Mouse (Mus musculus) lung, postnatal 10 days (tissue): ENCODE measurements at regions not wholly inside any gene's neighbourhood (a gene's known extent, or its start where the extent isn't known, plus 50 kb on each side); places are given as distances from the start of the nearest gene placed in this dataset.

Experiments
- DNase-seq: peaks from one replicate; pipeline ENCODE4 v3.0.0; 2021

DNA sequence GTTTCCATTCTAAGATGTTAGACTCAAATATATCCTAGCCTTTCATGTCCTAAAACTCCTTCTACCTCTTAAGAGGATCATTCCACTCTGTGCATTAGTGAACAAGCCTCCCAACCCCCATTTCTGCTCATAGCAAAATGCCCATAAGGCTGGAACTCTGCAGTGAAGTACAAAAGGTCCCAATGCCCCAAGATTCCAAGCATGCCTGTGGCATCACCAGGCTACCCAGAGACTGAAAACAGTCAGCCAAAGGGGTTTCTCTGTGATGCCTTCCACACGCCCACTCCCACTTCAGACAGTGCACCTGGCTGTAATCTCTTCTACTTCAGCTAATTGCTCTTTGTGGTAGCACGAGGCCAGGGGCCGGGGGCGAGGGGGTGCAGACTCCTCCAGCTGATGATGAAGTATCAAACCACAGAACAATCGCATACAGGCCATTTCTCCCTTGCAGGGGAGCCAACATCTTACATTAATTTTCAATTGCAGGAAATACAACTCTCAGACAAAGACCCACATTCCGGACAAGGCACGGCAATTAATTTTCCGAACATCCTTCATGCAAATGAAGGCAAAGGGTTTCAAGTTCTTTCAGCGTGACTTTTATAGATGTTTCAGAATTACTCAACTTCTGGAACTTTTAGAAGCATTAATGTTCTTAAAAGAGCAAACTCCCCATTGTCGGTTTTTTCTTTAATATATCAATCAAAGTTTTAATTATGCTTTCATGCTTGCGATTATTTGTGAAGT lies 313.6 kb downstream of the 1500009L16Rik start:
- peak; percentile 10 for DNase-seq

DNA sequence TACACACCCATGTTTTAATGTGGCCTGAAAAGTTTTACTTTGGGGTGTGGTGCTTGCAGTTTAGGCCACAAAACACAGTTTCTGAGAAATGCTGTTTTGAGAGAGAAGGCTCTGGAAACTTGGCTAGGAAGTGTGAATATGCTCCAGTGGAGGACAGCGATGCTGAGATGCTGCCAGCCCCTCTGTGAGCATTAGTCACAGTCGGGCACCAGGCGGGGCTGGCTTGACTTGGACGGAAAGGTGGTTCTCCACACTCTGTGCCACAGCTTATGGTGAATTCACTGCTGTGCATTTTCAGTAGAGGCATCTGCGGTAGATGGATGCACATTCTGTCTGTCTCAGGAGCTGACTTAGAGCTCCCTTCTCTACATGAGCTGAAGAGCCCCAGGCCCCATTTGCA lies 326.0 kb downstream of the 1500009L16Rik start:
- peak; percentile 27 for DNase-seq

DNA sequence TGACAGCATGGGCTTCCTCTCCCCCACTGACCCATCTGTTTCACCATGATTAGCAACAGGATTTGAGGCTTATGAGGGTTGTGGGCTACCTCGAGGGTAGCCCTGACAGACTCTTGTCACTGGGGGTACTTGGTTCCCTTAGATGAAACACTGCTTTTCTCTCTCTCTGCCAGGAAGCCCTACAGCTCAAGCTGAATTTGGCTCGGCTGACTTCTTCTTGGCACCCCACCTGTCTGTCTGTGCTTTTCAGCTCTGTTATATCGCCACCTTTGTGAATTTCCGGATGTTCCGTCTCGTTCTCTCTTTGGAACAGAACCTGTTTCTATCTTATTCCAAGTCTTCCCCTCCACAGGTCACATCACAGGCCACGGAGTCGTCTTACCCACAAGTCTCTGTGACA lies 330.0 kb downstream of the 1500009L16Rik start:
- DNase-seq = no peak

DNA sequence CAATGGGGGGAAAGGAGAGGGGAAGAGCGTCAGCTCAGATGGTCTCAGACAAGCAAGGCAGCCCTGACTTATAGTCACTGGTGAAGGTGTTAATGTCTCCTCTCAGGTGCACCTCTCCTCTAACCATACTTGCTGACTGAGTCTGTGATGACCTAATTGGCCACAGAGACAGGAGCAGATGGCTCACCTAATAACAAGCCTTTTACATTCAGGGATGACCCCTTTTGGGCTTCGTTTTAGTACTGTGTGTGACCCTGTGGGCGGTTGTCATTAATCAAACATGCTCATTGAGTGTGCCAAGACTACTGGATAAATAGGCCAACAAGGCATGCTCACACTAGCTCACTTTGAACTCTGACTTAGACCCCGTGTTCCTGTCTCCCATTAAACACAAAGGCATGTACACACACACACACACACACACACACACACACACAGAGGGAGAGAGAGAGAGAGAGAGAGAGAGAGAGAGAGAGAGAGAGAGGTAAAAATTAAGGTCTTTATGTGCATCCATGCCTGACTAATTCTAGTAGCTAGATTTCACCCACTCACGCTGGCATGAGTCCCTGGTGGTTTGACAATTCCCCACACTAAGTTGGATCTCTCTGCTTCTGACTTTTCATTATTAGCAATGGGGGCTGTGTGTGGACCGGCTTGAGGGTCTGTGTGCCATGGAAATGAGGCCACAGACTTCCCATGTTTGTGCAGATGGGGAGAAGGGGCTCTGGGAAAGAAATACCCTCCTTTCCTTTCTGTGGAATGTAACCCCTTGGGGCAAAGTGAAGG lies 332.1 kb downstream of the 1500009L16Rik start:
- no peak for DNase-seq

DNA sequence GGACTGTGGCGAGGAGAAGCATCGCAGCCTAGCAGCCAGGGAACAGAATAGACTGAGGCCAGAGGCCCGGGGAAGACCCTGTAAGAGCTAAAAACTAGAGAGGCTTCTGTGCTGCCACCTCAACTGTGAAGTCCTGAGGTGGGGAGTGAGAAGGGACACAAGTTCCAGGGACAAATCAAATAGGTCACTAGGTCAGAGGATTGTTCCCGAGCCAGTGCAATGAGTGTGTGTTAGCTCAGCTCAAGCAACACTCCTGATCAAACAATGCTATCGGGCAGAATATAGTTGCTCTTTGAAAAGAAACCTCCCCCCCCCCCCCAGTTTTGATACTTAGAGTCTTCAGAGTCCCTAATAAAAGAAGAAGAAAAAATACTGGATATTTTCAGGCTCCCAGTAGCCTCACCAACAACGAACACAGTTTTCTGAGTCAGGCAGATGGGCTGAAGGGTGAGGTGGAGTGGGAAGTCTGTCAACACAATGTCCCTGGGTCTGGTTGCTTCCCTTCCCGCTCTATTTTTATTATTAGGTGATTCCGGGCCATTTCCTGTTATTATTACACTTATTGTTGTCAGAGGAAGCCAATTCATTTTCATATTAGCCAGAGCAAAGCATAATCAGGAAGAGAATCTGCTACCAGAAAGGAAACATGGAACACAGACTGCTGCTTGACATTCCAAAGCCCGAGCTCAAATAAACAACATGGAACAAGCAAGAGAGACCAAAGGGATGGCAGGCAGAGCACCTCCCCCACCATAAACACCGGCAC lies 332.9 kb downstream of the 1500009L16Rik start:
- DNase-seq = peak; percentile 43

DNA sequence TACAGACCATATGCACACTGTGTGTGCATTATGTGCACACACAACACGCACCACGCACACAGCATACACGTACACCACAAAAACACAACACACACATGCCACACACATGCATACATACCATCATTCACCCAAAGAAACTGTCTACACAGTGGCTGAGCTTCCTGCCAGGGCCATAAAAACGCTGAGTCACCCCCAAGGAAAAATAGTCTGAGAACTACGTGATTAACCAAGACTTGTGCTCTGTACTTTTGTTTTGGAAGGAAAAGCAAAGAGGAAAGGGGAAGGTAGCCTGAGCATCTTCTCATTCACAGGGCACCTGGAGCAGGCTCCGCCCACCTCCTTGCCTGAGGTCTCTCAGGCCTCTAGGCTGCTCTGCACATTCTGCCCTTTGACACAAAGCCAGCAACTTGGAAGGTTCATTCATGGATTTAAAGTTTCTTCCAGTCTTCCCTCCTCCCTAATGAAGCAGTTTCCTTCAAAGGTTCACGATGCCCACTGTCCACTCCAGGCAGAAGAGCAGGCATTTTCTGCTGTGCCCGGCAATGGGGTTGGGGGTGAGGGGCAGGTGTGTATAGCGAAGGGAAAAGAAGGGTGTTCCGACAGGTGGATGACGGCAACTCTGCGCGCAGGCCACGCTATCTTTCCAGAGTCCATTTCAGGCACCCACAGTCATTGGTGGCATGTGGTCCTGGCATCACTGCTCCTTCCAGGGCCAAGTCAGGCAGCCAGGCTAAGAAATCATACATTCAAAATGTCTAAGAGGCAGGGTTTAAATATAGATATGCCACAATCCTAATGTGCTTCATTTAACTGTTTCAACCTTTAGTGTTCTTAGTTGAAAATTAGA lies 333.9 kb downstream of the 1500009L16Rik start:
- peak; percentile 32 for DNase-seq

DNA sequence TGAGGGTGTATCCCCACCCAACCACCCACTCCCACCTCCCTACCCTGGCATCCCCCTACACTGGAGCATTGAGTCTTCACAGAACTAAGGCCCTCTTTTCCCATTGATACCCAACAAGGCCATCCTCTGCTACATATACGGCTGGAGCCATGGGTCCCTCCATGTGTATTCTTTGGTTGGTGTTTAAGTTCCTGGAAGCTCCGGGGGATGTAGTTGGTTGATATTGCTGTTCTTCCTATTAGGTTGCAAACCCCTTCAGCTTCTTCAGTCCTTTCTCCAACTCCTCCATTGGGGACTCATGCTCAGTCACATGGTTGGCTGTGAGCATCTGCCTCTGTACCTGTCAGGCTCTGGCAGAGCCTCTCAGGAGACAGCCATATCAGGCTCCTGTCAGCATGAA lies 335.6 kb downstream of the 1500009L16Rik start:
- DNase-seq = no peak

DNA sequence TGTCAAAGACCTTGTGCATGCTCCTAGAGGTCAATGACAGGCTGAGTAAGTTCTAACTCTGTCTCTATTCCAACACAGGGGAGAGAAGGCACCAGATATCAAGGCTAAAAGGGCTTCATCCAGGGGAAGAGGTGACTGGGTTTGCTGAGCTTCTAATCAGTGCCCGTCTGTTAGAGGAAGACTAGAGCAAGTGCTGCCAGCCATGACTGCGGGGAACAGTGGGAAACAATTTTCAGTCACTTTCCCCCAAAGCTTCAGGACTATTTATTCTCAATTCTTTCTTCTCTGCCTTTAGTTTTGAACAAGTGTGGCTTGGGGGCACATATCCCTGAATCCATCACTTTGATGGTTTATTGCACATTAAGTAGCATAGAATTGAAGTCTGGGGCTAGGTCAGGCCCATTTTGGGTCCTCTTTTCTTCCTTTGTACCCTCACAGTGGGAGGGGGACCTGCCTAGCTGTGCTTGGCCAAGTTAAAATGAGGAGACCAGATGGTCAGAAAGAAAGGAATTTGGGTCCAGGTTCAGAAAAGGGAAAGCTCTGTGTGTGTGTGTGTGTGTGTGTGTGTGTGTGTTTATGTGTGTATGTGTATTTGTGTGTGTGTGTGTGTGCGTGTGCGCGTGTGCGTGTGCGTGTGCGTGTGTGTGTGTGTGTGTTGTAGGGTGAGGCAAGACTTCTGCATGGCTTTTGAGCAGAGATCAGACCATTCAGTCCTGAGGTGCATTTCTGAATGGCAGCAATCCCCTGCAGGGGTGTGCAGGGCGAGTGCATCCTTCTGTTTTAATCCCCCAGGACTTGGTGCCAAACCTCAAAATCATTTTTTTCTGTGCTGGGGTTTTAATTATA lies 337.2 kb downstream of the 1500009L16Rik start:
- no peak for DNase-seq

- peak; percentile 94 for DNase-seq
These were observed 338.0 kb downstream of the 1500009L16Rik start for GRCm38 (mm10) chr10:84060492-84061218.

GRCm38 (mm10) chr10:84067052-84067650 lies 344.5 kb downstream of the 1500009L16Rik start:
- peak; percentile 43 for DNase-seq

DNA sequence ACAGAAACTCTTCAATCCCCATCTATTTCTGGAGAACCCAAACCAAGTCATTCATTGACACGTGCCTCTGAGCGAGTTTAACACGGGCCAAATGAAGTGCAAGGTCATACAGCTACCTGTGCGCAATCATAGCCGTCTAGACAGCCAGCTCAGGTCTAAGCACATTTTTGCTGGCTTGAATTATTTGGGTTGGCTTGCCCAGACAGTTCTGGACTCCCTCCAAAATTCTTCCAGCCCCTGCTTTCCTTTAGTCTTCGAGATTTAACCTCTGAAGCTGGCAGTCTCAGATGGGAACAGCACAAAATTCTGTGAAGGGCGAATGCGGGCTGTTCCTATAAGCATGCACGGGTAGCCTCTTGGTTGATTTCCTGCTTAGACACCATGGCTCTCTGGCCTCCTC lies 347.1 kb downstream of the 1500009L16Rik start:
- DNase-seq = no peak

- DNase-seq = no peak
These were observed 350.3 kb downstream of the 1500009L16Rik start for GRCm38 (mm10) chr10:84072866-84073483.

DNA sequence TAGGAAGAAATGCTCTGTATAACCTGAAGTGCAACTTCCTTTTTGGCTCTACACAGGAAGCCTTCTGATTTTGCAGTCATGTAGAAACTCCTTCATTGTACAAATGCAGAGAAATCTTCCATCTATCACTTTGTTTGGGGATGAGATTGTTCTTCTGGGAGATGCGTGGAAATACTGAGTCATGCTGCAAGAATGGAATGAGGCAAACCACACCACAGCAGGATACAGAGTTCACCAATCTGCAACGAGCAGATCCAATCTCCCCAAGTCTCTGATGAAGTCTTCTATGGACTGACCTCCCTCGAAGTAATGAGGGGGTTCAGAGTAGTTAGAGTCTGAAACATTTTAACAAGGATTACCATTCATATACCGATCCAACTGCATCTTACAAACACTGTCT lies 352.9 kb downstream of the 1500009L16Rik start:
- DNase-seq = no peak

GRCm38 (mm10) chr10:84080236-84080635 lies 357.6 kb downstream of the 1500009L16Rik start:
- no peak for DNase-seq

DNA sequence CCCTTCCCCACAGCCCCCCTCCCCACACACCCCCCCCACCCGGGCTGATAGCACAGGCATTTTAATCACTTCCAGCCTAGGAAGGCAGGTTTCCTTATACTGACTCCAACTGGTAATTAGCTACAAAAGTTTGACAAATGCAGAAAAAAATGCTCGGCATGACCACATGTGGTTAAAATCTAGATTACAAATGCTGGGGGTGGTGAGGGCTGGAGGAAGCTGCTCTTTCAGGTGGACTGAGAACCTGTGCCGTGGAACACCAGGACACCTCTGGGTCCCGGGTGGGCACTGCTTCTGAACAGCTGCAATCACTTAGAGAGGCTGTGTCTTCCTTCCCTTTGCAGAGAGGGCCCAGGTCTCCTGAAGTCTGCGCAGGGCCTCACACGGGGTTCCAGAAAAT lies 358.7 kb downstream of the Nuak1 start:
- no peak for DNase-seq

- no peak for DNase-seq
These were observed 352.9 kb downstream of the Nuak1 start for GRCm38 (mm10) chr10:84087528-84087927.

- DNase-seq = no peak
These were observed 352.5 kb downstream of the Nuak1 start for GRCm38 (mm10) chr10:84087929-84088328.

DNA sequence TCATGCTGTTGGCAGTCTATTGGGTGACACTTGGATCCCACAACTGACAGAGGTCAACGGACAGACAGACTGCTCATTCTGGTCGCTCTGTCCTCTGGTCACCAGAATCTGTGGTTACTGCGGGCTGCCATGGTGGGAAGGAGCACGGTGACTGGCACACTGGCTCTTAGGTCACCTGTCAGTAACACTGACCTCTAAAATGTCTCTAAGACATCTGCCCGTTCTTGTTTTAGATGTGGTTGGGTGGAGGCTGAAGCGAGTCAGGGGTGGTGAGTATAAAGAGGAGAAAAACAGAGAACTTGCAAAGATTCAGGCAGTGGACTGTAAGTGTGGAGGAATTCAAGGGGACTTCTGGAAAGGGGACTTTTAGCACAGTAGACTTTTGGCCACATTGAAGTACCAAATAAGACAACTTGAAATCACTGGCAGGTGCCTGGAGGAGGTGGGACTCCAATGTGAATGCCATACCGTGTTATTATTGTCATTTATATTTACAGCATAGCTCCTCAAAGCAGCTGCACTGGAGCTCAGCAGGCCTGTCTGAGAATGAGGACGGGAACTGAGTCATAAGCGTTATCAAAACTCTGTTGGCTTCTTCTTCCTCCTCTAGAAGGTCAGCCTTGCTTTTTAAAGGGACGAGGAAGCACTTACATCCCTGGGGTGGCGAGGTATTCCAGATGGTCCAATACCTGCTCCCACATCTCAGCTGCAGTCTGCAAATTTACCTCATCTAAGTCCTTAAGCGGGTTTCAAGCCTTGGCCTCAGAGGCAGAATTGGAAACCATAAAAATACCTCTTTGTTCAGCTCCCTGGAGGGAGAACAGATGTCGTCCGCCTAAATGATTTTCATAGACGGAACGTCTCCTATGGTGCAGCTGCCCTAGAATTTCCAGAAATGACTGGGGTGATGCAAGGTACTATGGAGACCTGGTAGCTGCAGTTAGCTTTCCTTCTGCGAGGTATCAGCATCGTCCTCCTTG lies 351.3 kb downstream of the Nuak1 start:
- no peak for DNase-seq

GRCm38 (mm10) chr10:84093919-84094318 lies 346.5 kb downstream of the Nuak1 start:
- no peak for DNase-seq
